Mouse (Mus musculus): ENCODE measurements at regions not wholly inside any gene's neighbourhood (a gene's known extent, or its start where the extent isn't known, plus 50 kb on each side); places are given as distances from the start of the nearest gene placed in this dataset.

DNA sequence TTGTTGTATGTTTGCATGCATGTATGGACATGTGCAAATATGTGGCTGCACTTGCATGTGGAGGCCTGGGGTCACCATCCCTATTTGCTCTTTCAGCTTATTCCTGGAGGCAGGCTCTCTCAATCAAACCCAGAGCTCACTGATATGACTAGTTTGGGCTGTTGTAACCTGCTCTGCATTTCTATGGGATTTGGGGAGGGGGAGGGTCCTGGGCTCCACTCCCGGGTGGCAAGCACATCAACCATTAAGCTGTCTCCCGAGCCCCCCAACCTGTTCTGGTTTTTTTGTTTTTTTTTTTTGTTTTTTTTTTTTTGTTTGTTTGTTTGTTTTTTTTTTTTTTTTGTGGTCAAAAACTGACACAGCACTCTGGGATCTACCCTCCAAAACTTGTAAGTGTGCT is 386.5 kb downstream of the Med13l start:
- Histone ChIP-seq H3K27me3 (ENCODE audit: control insufficient read depth) (no peaks in the 10 kb centered on the region), H3K4me3 (replicated peaks) (no peak overlapping the region), H3K9me3 (ENCODE audit: control insufficient read depth, low read length) (peaks cover 8% of the 10 kb centered on the region), H3K36me3 (ENCODE audit: control insufficient read depth) (no peaks in the 10 kb centered on the region), H3K4me1 (ENCODE audit: control insufficient read depth) (no peaks in the 10 kb centered on the region)
- TF ChIP-seq GATA1 (IDR thresholded peaks at IDR 0.05; ENCODE audit: low read length) = no peak
- no peak for TF ChIP-seq TAL1 (IDR thresholded peaks at IDR 0.05; ENCODE audit: low read length)

GRCm38 (mm10) chr5:118948119-118948786 is 387.8 kb downstream of the Med13l start:
- Histone ChIP-seq H3K9me3 (ENCODE audit: control insufficient read depth, low read length) (peaks cover 5% of the 10 kb centered on the region; the same call in 1 of the 2 replicates), H3K4me3 (replicated peaks) (no peak overlapping the region), H3K4me1 (ENCODE audit: control insufficient read depth) (no peaks in the 10 kb centered on the region), H3K36me3 (ENCODE audit: control insufficient read depth) (no peaks in the 10 kb centered on the region), H3K27me3 (ENCODE audit: control insufficient read depth) (no peaks in the 10 kb centered on the region)
- TF ChIP-seq TAL1 (IDR thresholded peaks at IDR 0.05; ENCODE audit: low read length) (no peak), GATA1 (IDR thresholded peaks at IDR 0.05; ENCODE audit: low read length) (no peak)

DNA sequence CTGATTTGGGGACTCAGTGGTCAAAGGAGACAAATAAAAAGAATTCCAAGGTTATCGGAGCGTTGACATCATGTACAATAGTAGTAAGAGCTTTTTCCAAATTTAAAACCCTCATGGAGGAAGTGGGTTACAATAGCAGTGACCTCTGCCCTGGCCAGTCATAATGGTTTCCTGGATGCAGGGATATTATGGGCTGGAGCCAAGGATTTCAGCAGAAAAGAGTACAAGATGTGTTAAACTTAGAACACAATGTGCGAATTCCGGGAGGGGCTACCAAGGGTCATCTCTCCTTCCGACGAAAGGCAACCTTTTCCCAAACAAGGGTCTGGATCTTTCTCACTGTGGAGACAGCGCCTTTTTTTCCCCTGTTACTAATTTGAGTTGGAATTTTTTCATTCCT is 390.6 kb downstream of the Med13l start:
- Histone ChIP-seq H3K9me3 (ENCODE audit: control insufficient read depth, low read length) (peaks cover 5% of the 10 kb centered on the region; the same call in 1 of the 2 replicates), H3K4me3 (replicated peaks) (no peak overlapping the region), H3K4me1 (ENCODE audit: control insufficient read depth) (no peaks in the 10 kb centered on the region), H3K27me3 (ENCODE audit: control insufficient read depth) (no peaks in the 10 kb centered on the region), H3K36me3 (ENCODE audit: control insufficient read depth) (no peaks in the 10 kb centered on the region)
- TF ChIP-seq TAL1 (IDR thresholded peaks at IDR 0.05; ENCODE audit: low read length) = no peak
- TF ChIP-seq GATA1 (IDR thresholded peaks at IDR 0.05; ENCODE audit: low read length) = no peak

DNA sequence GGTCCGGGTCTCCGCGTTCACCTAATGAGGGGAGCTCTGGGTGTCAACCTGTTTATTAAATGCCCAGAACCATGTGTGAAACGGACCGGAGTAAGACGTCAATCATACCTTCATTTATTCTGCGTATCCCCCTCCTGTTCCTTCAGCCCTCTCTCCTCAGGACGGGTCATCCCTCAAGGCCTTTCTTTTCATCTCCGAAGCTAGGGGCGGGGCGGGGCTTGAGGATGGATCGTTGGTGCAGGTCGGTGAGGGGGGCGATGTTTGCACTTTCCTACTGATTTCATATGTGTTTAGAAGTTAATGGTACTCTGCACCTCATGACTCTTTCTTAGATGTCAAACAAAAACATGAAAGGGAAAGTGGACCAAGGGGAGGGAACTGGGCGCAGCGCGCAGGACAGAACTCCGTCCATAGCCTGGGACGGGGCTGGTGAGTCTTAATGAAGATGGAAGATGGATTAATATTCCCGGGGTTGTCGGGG is 400.1 kb downstream of the Med13l start:
- H3K36me3 ChIP-seq (ENCODE audit: control insufficient read depth) = no peaks in the 10 kb centered on the region
- TF ChIP-seq TAL1 (IDR thresholded peaks at IDR 0.05; ENCODE audit: low read length) (no peak), GATA1 (IDR thresholded peaks at IDR 0.05; ENCODE audit: low read length) (no peak)
- peaks cover 9% of the 10 kb centered on the region; the same call in 1 of the 2 replicates for H3K9me3 ChIP-seq (ENCODE audit: control insufficient read depth, low read length)
- no peaks in the 10 kb centered on the region for H3K4me1 ChIP-seq (ENCODE audit: control insufficient read depth)
- H3K27me3 ChIP-seq (ENCODE audit: control insufficient read depth) = no peaks in the 10 kb centered on the region
- H3K4me3 ChIP-seq (replicated peaks) = no peak overlapping the region

GRCm38 (mm10) chr5:118961091-118961490 is 400.6 kb downstream of the Med13l start:
- no peaks in the 10 kb centered on the region for H3K4me1 ChIP-seq (ENCODE audit: control insufficient read depth)
- TF ChIP-seq GATA1 (IDR thresholded peaks at IDR 0.05; ENCODE audit: low read length) (no peak), TAL1 (IDR thresholded peaks at IDR 0.05; ENCODE audit: low read length) (no peak)
- H3K9me3 ChIP-seq (ENCODE audit: control insufficient read depth, low read length) = peaks cover 9% of the 10 kb centered on the region; the same call in 1 of the 2 replicates
- no peaks in the 10 kb centered on the region for H3K36me3 ChIP-seq (ENCODE audit: control insufficient read depth)
- no peaks in the 10 kb centered on the region for H3K27me3 ChIP-seq (ENCODE audit: control insufficient read depth)
- H3K4me3 ChIP-seq (replicated peaks) = no peak overlapping the region

DNA sequence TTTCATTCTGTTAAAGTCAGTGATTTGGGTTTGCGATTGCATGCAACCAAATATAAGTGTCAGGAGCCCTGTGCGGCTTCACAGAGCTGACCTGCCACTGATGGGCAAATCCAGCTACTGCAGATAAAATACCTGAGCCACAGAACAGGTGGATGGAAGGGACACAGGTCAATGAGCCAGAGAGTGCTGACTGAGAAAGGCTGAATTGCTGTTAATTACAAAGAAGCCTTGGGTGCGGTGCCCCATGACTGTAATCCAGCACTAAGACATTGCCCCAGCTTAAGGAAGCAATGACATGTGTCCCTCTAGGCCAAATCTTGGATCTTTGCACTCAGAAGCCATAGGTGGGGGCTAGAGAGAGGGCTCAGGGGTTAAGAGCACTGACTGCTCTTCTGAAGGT is 401.7 kb downstream of the Med13l start:
- Histone ChIP-seq H3K9me3 (ENCODE audit: control insufficient read depth, low read length) (peaks cover 9% of the 10 kb centered on the region; the same call in 1 of the 2 replicates), H3K27me3 (ENCODE audit: control insufficient read depth) (no peaks in the 10 kb centered on the region)
- TF ChIP-seq TAL1 (IDR thresholded peaks at IDR 0.05; ENCODE audit: low read length) (no peak), GATA1 (IDR thresholded peaks at IDR 0.05; ENCODE audit: low read length) (no peak)

GRCm38 (mm10) chr5:118963001-118963400 is 402.5 kb downstream of the Med13l start:
- TF ChIP-seq TAL1 (IDR thresholded peaks at IDR 0.05; ENCODE audit: low read length) (no peak), GATA1 (IDR thresholded peaks at IDR 0.05; ENCODE audit: low read length) (no peak)
- Histone ChIP-seq H3K27me3 (ENCODE audit: control insufficient read depth) (no peaks in the 10 kb centered on the region), H3K4me3 (replicated peaks) (no peak overlapping the region), H3K9me3 (ENCODE audit: control insufficient read depth, low read length) (peaks cover 9% of the 10 kb centered on the region; the same call in 1 of the 2 replicates), H3K36me3 (ENCODE audit: control insufficient read depth) (no peaks in the 10 kb centered on the region), H3K4me1 (ENCODE audit: control insufficient read depth) (no peaks in the 10 kb centered on the region)

More for the DNA sequence above, 401.7 kb downstream of the Med13l start:
- H3K36me3 ChIP-seq (ENCODE audit: control insufficient read depth) = no peaks in the 10 kb centered on the region
- no peak overlapping the region for H3K4me3 ChIP-seq (replicated peaks)
- H3K4me1 ChIP-seq (ENCODE audit: control insufficient read depth) = no peaks in the 10 kb centered on the region

DNA sequence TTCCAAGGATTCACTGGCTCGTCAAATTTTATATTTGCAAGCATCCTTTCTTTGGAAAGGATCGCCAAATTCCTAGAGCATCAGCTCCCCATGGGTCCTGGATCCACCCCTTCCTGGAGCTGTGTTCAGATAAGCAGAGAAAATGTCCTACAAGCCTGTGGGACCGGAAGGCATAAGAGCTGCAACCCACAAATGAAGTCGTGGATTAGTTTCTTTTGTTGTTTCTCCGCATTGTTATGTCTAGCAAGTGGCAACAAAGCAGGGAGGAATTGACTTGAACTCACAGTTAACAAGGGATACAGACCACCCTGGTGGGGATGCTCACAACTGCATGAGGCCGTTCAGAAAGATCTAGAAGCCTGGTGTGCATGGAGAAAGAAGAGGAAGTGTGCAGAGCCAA is 406.4 kb downstream of the Med13l start:
- H3K4me1 ChIP-seq (ENCODE audit: control insufficient read depth) = no peaks in the 10 kb centered on the region
- H3K4me3 ChIP-seq (replicated peaks) = no peak overlapping the region
- TF ChIP-seq GATA1 (IDR thresholded peaks at IDR 0.05; ENCODE audit: low read length) (no peak), TAL1 (IDR thresholded peaks at IDR 0.05; ENCODE audit: low read length) (no peak)
- no peaks in the 10 kb centered on the region for H3K9me3 ChIP-seq (ENCODE audit: control insufficient read depth, low read length)
- no peaks in the 10 kb centered on the region for H3K27me3 ChIP-seq (ENCODE audit: control insufficient read depth)
- H3K36me3 ChIP-seq (ENCODE audit: control insufficient read depth) = no peaks in the 10 kb centered on the region

- no peak for TF ChIP-seq TAL1 (IDR thresholded peaks at IDR 0.05; ENCODE audit: low read length)
- no peak for TF ChIP-seq GATA1 (IDR thresholded peaks at IDR 0.05; ENCODE audit: low read length)
- Histone ChIP-seq H3K9me3 (ENCODE audit: control insufficient read depth, low read length) (no peaks in the 10 kb centered on the region; the same call in 1 of the 2 replicates), H3K36me3 (ENCODE audit: control insufficient read depth) (no peaks in the 10 kb centered on the region), H3K27me3 (ENCODE audit: control insufficient read depth) (no peaks in the 10 kb centered on the region), H3K4me1 (ENCODE audit: control insufficient read depth) (no peaks in the 10 kb centered on the region), H3K4me3 (replicated peaks) (no peak overlapping the region)
Observed at GRCm38 (mm10) chr5:118967718-118968117, 407.2 kb downstream of the Med13l start.
